Mouse (Mus musculus): Measurements from ENCODE around the gene Mms19.

- TF ChIP-seq EP300 (IDR thresholded peaks at IDR 0.05; ENCODE audit: insufficient read depth, low read depth, low read length) (no peak), CTCF (IDR thresholded peaks at IDR 0.05; ENCODE audit: low read depth, low read length) (no peak)
These were observed 68.6 kb downstream of the Mms19 start for GRCm38 (mm10) chr19:41912121-41913080.
